Mouse (Mus musculus): ENCODE results near the gene Rarres2. TPM values are rescaled to one million over a fixed set of nuclear protein-coding genes. Genes with fewer than 3 reads are reported as not detected.

Rarres2 gene
- total and polyA plus RNA-seq, 2 experiments from 2014 or later, result 65.7 to 72.8 TPM

DNA sequence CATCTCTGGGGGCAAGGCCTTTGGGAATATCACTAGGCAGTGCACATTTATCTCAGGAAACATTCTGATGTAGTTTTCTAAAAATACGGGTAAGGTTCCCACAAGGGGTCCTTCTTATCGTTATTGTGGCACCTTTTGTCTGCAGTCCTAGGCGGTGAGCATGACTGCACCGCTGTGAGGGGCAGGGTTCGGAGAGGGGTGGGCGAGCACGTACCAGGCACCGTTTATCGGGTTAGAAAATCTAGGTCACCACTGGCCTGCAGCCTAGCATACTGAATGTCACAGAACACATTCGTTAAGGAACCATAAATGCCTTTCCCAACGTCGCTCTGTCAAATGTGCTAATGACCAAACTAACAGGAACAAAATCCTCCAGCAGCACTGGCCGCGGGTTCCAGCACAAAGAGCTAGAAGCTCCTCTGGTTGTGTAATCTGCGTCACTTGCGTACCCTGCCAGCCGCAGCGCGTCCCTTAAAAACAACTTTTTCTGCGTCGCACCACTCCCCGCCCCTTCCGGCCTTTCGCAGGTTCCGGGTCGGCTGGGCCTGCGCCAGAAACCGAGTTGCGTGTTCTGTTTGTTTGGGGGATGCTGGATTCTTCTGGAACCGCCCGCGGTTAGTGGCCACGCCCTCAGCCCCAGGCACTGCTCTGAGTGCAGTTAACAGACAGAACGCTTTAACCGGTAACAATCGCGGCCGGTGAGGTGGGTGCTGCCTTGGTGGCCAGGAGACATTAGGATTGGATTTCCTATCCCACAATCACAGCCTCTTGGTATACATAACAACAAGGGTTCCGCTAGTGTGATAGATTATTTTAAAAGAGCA, 18.1 kb downstream of the Rarres2 start, which contains the start of gene Lrrc61:
Lrrc61 (plus strand) TSS at position 517 of the 824 bp plus-strand sequence.
- Histone ChIP-seq H3K9ac (replicated peaks; ENCODE audit: low read depth, low read length) (peak within 1 kb of the TSS; percentile 56), H3K36me3 (replicated peaks; ENCODE audit: control insufficient read depth, insufficient read depth, low read length) (no peaks in the 10 kb centered on the region; the same call in none of the 2 replicates), H3K4me2 (ENCODE audit: low read depth, low read length) (peak within 1 kb of the TSS; percentile 62), H3K27ac (ENCODE audit: low read depth) (peak within 1 kb of the TSS; percentile 96), H3K27me3 (ENCODE audit: control insufficient read depth, insufficient read depth, low read length) (no peaks in the 10 kb centered on the region), H3K4me3 (ENCODE audit: low read depth, low read length) (peak within 1 kb of the TSS; percentile 58), H3K9me3 (replicated peaks; ENCODE audit: control insufficient read depth, low read length) (no peaks in the 10 kb centered on the region), H3K4me1 (ENCODE audit: control insufficient read depth, insufficient read depth) (0 out of 2 replicates have a peak, but pooled peaks cover 12% of the 10 kb centered on the region)
- under 1% methylated on average over 39 of the region's 39 CpGs for WGBS
- ATAC-seq (ENCODE audit: insufficient read depth, low read depth) (peak; percentile 93), DNase-seq (ENCODE audit: low spot score) (peak; percentile 97)
- TF ChIP-seq EP300 (IDR thresholded peaks at IDR 0.05; ENCODE audit: low read depth), result peak; percentile 86
- no peak for TF ChIP-seq CTCF (IDR thresholded peaks at IDR 0.05; ENCODE audit: low read depth)

GRCm38 (mm10) chr6:48553819-48554218, 18.8 kb downstream of the Rarres2 start:
- 60% methylated on average over 4 of the region's 4 CpGs for WGBS
- DNase-seq (ENCODE audit: low spot score) (no peak), ATAC-seq (ENCODE audit: insufficient read depth, low read depth) (no peak)
- Histone ChIP-seq H3K4me1 (ENCODE audit: control insufficient read depth, insufficient read depth) (0 out of 2 replicates have a peak, but pooled peaks cover 12% of the 10 kb centered on the region), H3K27me3 (ENCODE audit: control insufficient read depth, insufficient read depth, low read length) (no peaks in the 10 kb centered on the region), H3K27ac (ENCODE audit: low read depth) (peak overlapping the region; percentile 96), H3K9ac (replicated peaks; ENCODE audit: low read depth, low read length) (0 out of 2 replicates have a peak overlapping the region, but pooled peaks have one; percentile 56), H3K36me3 (replicated peaks; ENCODE audit: control insufficient read depth, insufficient read depth, low read length) (no peaks in the 10 kb centered on the region; the same call in none of the 2 replicates), H3K4me3 (ENCODE audit: low read depth, low read length) (peak overlapping the region; percentile 58; the same call in 1 of the 2 replicates), H3K4me2 (ENCODE audit: low read depth, low read length) (peak overlapping the region; percentile 62), H3K9me3 (replicated peaks; ENCODE audit: control insufficient read depth, low read length) (no peaks in the 10 kb centered on the region)
- TF ChIP-seq CTCF (IDR thresholded peaks at IDR 0.05; ENCODE audit: low read depth) (no peak), EP300 (IDR thresholded peaks at IDR 0.05; ENCODE audit: low read depth) (no peak)

- 61% methylated on average over 4 of the region's 4 CpGs for WGBS
- ATAC-seq (ENCODE audit: insufficient read depth, low read depth) (no peak), DNase-seq (ENCODE audit: low spot score) (no peak)
- 0 out of 2 replicates have a peak, but pooled peaks cover 12% of the 10 kb centered on the region for H3K4me1 ChIP-seq (ENCODE audit: control insufficient read depth, insufficient read depth)
- no peak overlapping the region for H3K27ac ChIP-seq (ENCODE audit: low read depth)
- no peaks in the 10 kb centered on the region; the same call in 1 of the 2 replicates for H3K36me3 ChIP-seq (replicated peaks; ENCODE audit: control insufficient read depth, insufficient read depth, low read length)
- H3K4me2 ChIP-seq (ENCODE audit: low read depth, low read length), result no peak overlapping the region
- no peak overlapping the region for H3K4me3 ChIP-seq (ENCODE audit: low read depth, low read length)
- no peaks in the 10 kb centered on the region for H3K9me3 ChIP-seq (replicated peaks; ENCODE audit: control insufficient read depth, low read length)
- H3K27me3 ChIP-seq (ENCODE audit: control insufficient read depth, insufficient read depth, low read length), result no peaks in the 10 kb centered on the region
- H3K9ac ChIP-seq (replicated peaks; ENCODE audit: low read depth, low read length), result no peak overlapping the region
- TF ChIP-seq CTCF (IDR thresholded peaks at IDR 0.05; ENCODE audit: low read depth), result no peak
- TF ChIP-seq EP300 (IDR thresholded peaks at IDR 0.05; ENCODE audit: low read depth), result no peak
Measured at GRCm38 (mm10) chr6:48552918-48553317, 19.7 kb downstream of the Rarres2 start.

DNA sequence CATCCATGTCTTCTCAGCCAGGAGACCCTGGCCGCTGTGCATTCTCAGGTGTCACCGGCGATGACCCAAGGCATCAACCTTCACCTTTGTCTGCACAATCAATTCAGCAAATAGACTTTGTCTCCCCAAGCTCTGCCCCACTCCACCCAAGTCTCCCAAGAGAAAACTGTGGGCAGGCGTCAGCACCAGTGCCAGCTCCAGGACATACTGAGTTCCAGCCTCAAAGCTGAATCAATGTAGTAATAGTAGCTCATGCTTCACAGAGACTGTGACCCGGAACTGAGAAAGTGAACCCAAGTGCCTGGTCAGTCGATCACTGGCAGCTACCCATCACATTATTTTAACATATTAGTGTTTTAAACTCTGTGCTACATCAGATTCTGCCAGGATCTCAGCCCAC, 24.3 kb downstream of the Rarres2 start:
- WGBS, result 80% methylated on average over 6 of the region's 6 CpGs
- H3K9me3 ChIP-seq (replicated peaks; ENCODE audit: control insufficient read depth, low read length), result no peaks in the 10 kb centered on the region
- H3K4me3 ChIP-seq (ENCODE audit: low read depth, low read length), result no peak overlapping the region

GRCm38 (mm10) chr6:48546858-48547257, 25.7 kb downstream of the Rarres2 start:
- Histone ChIP-seq H3K27me3 (ENCODE audit: control insufficient read depth, insufficient read depth, low read length) (no peaks in the 10 kb centered on the region), H3K27ac (ENCODE audit: low read depth) (no peak overlapping the region), H3K4me3 (ENCODE audit: low read depth, low read length) (no peak overlapping the region), H3K9ac (replicated peaks; ENCODE audit: low read depth, low read length) (no peak overlapping the region), H3K9me3 (replicated peaks; ENCODE audit: control insufficient read depth, low read length) (no peaks in the 10 kb centered on the region), H3K4me1 (ENCODE audit: control insufficient read depth, insufficient read depth) (no peaks in the 10 kb centered on the region), H3K36me3 (replicated peaks; ENCODE audit: control insufficient read depth, insufficient read depth, low read length) (no peaks in the 10 kb centered on the region), H3K4me2 (ENCODE audit: low read depth, low read length) (no peak overlapping the region)
- no peak for ATAC-seq (ENCODE audit: insufficient read depth, low read depth)
- 52% methylated on average over 4 of the region's 4 CpGs for WGBS
- DNase-seq (ENCODE audit: low spot score), result no peak
- no peak for TF ChIP-seq CTCF (IDR thresholded peaks at IDR 0.05; ENCODE audit: low read depth)
- TF ChIP-seq EP300 (IDR thresholded peaks at IDR 0.05; ENCODE audit: low read depth), result no peak

More for the DNA sequence above, 24.3 kb downstream of the Rarres2 start:
- no peak for DNase-seq (ENCODE audit: low spot score)
- Histone ChIP-seq H3K27ac (ENCODE audit: low read depth) (no peak overlapping the region), H3K36me3 (replicated peaks; ENCODE audit: control insufficient read depth, insufficient read depth, low read length) (no peaks in the 10 kb centered on the region), H3K27me3 (ENCODE audit: control insufficient read depth, insufficient read depth, low read length) (no peaks in the 10 kb centered on the region), H3K4me1 (ENCODE audit: control insufficient read depth, insufficient read depth) (no peaks in the 10 kb centered on the region), H3K4me2 (ENCODE audit: low read depth, low read length) (no peak overlapping the region), H3K9ac (replicated peaks; ENCODE audit: low read depth, low read length) (no peak overlapping the region)
- TF ChIP-seq EP300 (IDR thresholded peaks at IDR 0.05; ENCODE audit: low read depth) (no peak), CTCF (IDR thresholded peaks at IDR 0.05; ENCODE audit: low read depth) (no peak)
- no peak for ATAC-seq (ENCODE audit: insufficient read depth, low read depth)
